Mouse (Mus musculus) spleen, adult 2 months (tissue): Measurements from ENCODE around the gene Fam180a.

Source experiments
- CTCF ChIP-seq: fragments of 200-500 bp; IDR thresholded peaks from 2 replicates; pipeline ENCODE4 v1.5.1; 2011; ENCODE audit warnings: mild to moderate bottlenecking, inconsistent platforms; ENCODE audit not compliant: insufficient read depth, insufficient read length, insufficient replicate concordance; ENCODE audit errors: extremely low read depth
- POLR2A ChIP-seq: fragments of 200-500 bp; IDR thresholded peaks from 2 replicates; pipeline ENCODE4 v1.6.1; 2011; ENCODE audit warnings: low read depth, low read length, inconsistent platforms

- no peak for TF ChIP-seq POLR2A
- TF ChIP-seq CTCF, result no peak
Measured at GRCm38 (mm10) chr6:35298323-35298722, 27.6 kb downstream of the Fam180a start.
